Mouse (Mus musculus) E14TG2a.4 (cell line): Measurements from ENCODE around the gene Fgf2.

Experiments used
- CTCF ChIP-seq: conservative IDR thresholded peaks from 2 replicates; pipeline ENCODE4 v1.5.1; 2014; ENCODE audit warnings: low read length
- NANOG ChIP-seq: IDR thresholded peaks from 2 replicates; pipeline ENCODE4 v1.6.1; 2014; ENCODE audit warnings: borderline replicate concordance, low read length, mixed read lengths

- no peak for TF ChIP-seq CTCF
- no peak for TF ChIP-seq NANOG
Measured at GRCm38 (mm10) chr3:37418341-37418740, 70.2 kb downstream of the Fgf2 start.
